In the genomic region with DNA sequence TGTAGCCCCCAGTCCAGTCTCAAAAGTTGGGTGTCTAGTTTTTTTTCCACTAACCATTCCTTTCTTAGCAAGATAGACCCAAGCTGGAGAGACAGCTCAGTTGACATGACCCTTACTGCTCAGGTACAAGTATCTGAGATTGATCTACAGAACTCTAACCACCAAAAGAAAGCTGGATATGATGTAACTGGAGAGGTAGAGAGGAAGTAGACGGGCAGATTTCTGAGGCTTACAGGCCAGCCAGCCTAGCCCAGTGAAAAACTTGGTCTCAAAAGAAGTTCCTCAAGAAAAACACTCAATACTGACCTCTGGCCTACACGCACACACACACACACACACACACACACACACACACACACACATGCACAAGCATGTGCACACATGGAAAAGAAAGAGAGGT, we compare ENCODE assay signal across 22 mouse cellular contexts. TPM values are rescaled to one million over a fixed set of nuclear protein-coding genes. Genes with fewer than 3 reads are reported as not detected.
DNase-seq lines count a peak whose midpoint lies in the region; ATAC-seq and TF ChIP-seq lines count a peak whose summit lies in the region.
"Had no signal": no experiment of that assay in that cellular context is flagged by ENCODE, and none has a peak within 500 bp of the region (broad histone marks: within the 10 kb centered on the region; RNA-seq: fewer than 3 reads in every experiment).

No protein-coding gene starts in this region.

- no peak for TF ChIP-seq EP300 in heart, adult 2 months (IDR thresholded peaks at IDR 0.05; ENCODE audit: insufficient read depth, low read depth, low read length)

- TF ChIP-seq POLR2A in heart, adult 2 months (IDR thresholded peaks at IDR 0.05; ENCODE audit: insufficient read depth, low read depth, low read length), result no peak

- no peaks in the 10 kb centered on the region for H3K27me3 ChIP-seq in heart, adult 2 months (ENCODE audit: control insufficient read depth, insufficient read depth, low read length)
- H3K27me3 ChIP-seq: CH12.LX, Patski had no signal

- peak; percentile 42 for DNase-seq in heart, adult 11 months
- no peak for DNase-seq in heart, adult 2 months
- no peak for DNase-seq in right cerebral cortex, postnatal 14 days
- no peak for DNase-seq in cerebellum, postnatal 4 days (ENCODE audit: low spot score in 2 of 2)
- no peak for DNase-seq in layer of hippocampus, postnatal 14 days (ENCODE audit: low spot score in 2 of 2)
- DNase-seq: adrenal gland, adult 2 months; adrenal gland, adult 8-10 months; adrenal gland, postnatal 10 days; adrenal gland, postnatal 14 days; adrenal gland, postnatal 25 days; adrenal gland, postnatal 36 days; B cell, adult 2 months; cerebellum, adult 11 months; cerebellum, adult 11-12 months had no signal

- no peaks in the 10 kb centered on the region for H3K79me2 ChIP-seq in heart, adult 2 months (replicated peaks; ENCODE audit: control insufficient read depth, insufficient read depth, low read length)

- H3K4me1 ChIP-seq in heart, adult 2 months (ENCODE audit: control insufficient read depth, insufficient read depth, low read length), result no peaks in the 10 kb centered on the region

- intact Hi-C loops in heart, adult 2 months (cut with DNase I), result no loop called here

- WGBS in heart, adult 2 months, result 91% methylated on average over 2 of the region's 2 CpGs

- no peak overlapping the region for H3K27ac ChIP-seq in heart, adult 2 months

- TF ChIP-seq CTCF in heart, adult 2 months (IDR thresholded peaks at IDR 0.05), result no peak

- peak; percentile 62 for ATAC-seq in granulocyte monocyte progenitor cell, adult 5-6 weeks (replicated peaks; ENCODE audit: poor library complexity, severe bottlenecking)
- ATAC-seq in megakaryocyte, adult 5-6 weeks (ENCODE audit: poor library complexity, severe bottlenecking), result peak; percentile 52
- 0 out of 2 replicates have a peak, but pooled peaks have one; percentile 20 for ATAC-seq in megakaryocyte progenitor cell, adult 5-6 weeks (replicated peaks; ENCODE audit: poor library complexity)
- ATAC-seq: activated CD4-positive, CD25-positive, alpha-beta regulatory T cell, adult 4 months; CD4-positive, CD25-positive, alpha-beta regulatory T cell, adult 4 months; Patski had no signal

- no peak overlapping the region for H3K4me3 ChIP-seq in heart, adult 2 months

- H3K36me3 ChIP-seq in heart, adult 2 months (ENCODE audit: control insufficient read depth, insufficient read depth, low read length), result no peaks in the 10 kb centered on the region
- H3K36me3 ChIP-seq: G1E had no signal

- H3K9ac ChIP-seq in heart, adult 2 months (ENCODE audit: low read depth, low read length), result no peak overlapping the region

RNA-seq across cellular contexts. Expression of gene Erbin, which starts 44.9 kb away (rescaled TPM):
- total RNA-seq in heart, adult 2 months (2021), result 10 to 100 TPM; 44.0 to 47.5 TPM
- polyA plus RNA-seq in heart, adult 2 months (2012; rRNA removed), result 6.2 and 11.9 TPM in 2 replicates
- 63.9 and 67.0 TPM in 2 replicates for total RNA-seq in granulocyte monocyte progenitor cell, adult 5-6 weeks (2014; fragmentation: Nextera tagmentation)
- 83.1 and 89.0 TPM in 2 replicates for total RNA-seq in granulocyte monocyte progenitor cell, adult 5-6 weeks (2017)
- total RNA-seq in megakaryocyte, adult 5-6 weeks (2015), result 85.4 and 98.6 TPM in 2 replicates
- 84.8 and 96.9 TPM in 2 replicates for total RNA-seq in megakaryocyte, adult 5-6 weeks (2017)
- total RNA-seq in megakaryocyte progenitor cell, adult 5-6 weeks (2015), result 86.9 and 96.9 TPM in 2 replicates
- total RNA-seq in megakaryocyte progenitor cell, adult 5-6 weeks (2017), result 72.9 and 92.5 TPM in 2 replicates
- total RNA-seq in layer of hippocampus, postnatal 14 days (2021), result 10 to 100 TPM; 39.4 to 42.8 TPM
